Mouse (Mus musculus) heart, postnatal 0 days (tissue): ENCODE measurements around the gene Xcl1. TPM values are rescaled to one million over a fixed set of nuclear protein-coding genes. Genes with fewer than 3 reads are reported as not detected.

ENCODE experiments used
- ATAC-seq: fragments of 200-750 bp; cut with Nextera tagmentation; 2 replicates; pipeline ENCODE4 v1.8.0; 2017; ENCODE audit warnings: low read depth, moderate number of reproducible peaks, moderate library complexity; ENCODE audit not compliant: insufficient read depth
- DNase-seq: peaks from one replicate; pipeline ENCODE4 v3.0.0-alpha.2; 2016; ENCODE audit warnings: low spot score
- H3K27ac ChIP-seq: fragments of 300-500 bp; sonication (generic); 2 replicates; pipeline ENCODE4 v1.5.1; 2014; ENCODE audit warnings: low read depth, mild to moderate bottlenecking
- H3K27me3 ChIP-seq: fragments of 300-500 bp; sonication (generic); 2 replicates; pipeline ENCODE4 v1.6.1; 2014; ENCODE audit warnings: low read length, mixed read lengths; ENCODE audit not compliant: control insufficient read depth, insufficient read depth
- H3K36me3 ChIP-seq: fragments of 300-500 bp; sonication (generic); replicated peaks from 2 replicates; pipeline ENCODE4 v1.6.1; 2014; ENCODE audit warnings: low read length, mixed read lengths; ENCODE audit not compliant: control insufficient read depth, insufficient read depth
- H3K4me1 ChIP-seq: fragments of 300-500 bp; sonication (generic); 2 replicates; pipeline ENCODE4 v1.6.1; 2014; ENCODE audit warnings: antibody characterized with exemption; ENCODE audit not compliant: control insufficient read depth, insufficient read depth
- H3K4me2 ChIP-seq: fragments of 300-500 bp; sonication (generic); 2 replicates; pipeline ENCODE4 v1.6.1; 2014; ENCODE audit warnings: low read depth, mild to moderate bottlenecking, low read length, moderate library complexity
- H3K4me3 ChIP-seq: fragments of 300-500 bp; sonication (generic); 2 replicates; pipeline ENCODE4 v1.5.1; 2014; ENCODE audit warnings: low read depth, low read length
- H3K9ac ChIP-seq: fragments of 300-500 bp; sonication (generic); replicated peaks from 2 replicates; pipeline ENCODE4 v1.6.1; 2014; ENCODE audit warnings: low read depth, low read length, mixed read lengths
- H3K9me3 ChIP-seq: fragments of 300-500 bp; sonication (generic); replicated peaks from 2 replicates; pipeline ENCODE4 v1.6.1; 2016; ENCODE audit warnings: low read length; ENCODE audit not compliant: control insufficient read depth
- CTCF ChIP-seq: IDR thresholded peaks from 2 replicates; pipeline ENCODE4 v1.5.1; 2016; ENCODE audit warnings: antibody characterized with exemption, control low read depth, low read depth
- EP300 ChIP-seq: IDR thresholded peaks from 2 replicates; pipeline ENCODE4 v1.6.1; 2016; ENCODE audit warnings: antibody characterized with exemption, low read depth
- WGBS: fragments of 180-500 bp; shearing (Covaris S2); extraction: QIAGEN DNeasy Blood & Tissue Kit; methylation state at CpG from one replicate; pipeline ENCODE4 v1.1.7; 2014; 5-methylcytosine and 5-hydroxymethylcytosine counted together
- polyA plus RNA-seq: library from polyadenylated mRNA; unstranded; fragments of >200 nt; fragmentation: Nextera tagmentation; extraction: Ambion mirVana; gene quantifications from 2 replicates; pipeline ENCODE4 v1.2.1, GENCODE M21; 2015
- total RNA-seq: library from RNA; depleted of rRNA; stranded (reverse); fragments of >200 nt; gene quantifications from 2 replicates; pipeline ENCODE4 v1.2.3, GENCODE M21; 2014; ENCODE audit warnings: low replicate concordance

The Xcl1 gene
- total and polyA plus RNA-seq, 2 experiments from 2014 or later = not detected

DNA sequence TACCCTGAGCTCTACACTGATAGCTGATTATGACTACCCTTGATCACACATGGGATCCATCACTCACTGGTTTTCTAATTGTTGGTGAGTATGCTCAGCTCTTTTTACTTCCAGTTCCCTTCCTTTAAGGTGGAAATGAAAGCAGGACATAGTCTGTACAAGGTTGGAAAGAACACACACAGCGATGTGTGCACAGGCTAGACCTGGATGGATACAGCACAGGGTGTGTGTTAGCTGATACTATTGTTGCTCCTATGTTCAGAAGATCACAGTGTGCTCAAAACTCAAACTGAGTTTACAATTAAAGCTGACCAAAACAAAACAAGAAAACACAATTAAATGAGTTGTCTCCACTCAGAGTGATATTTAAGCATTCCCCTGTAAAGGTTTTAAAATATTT lies 38.0 kb upstream of the Xcl1 start:
- Histone ChIP-seq H3K4me2 (no peak overlapping the region), H3K4me3 (no peak overlapping the region), H3K4me1 (no peaks in the 10 kb centered on the region), H3K27me3 (no peaks in the 10 kb centered on the region), H3K36me3 (no peaks in the 10 kb centered on the region), H3K9me3 (no peaks in the 10 kb centered on the region), H3K9ac (no peak overlapping the region), H3K27ac (no peak overlapping the region)
- DNase-seq (no peak), ATAC-seq (no peak)
- TF ChIP-seq CTCF = no peak
- no peak for TF ChIP-seq EP300
- WGBS = 81% methylated on average over 1 of the region's 1 CpGs

DNA sequence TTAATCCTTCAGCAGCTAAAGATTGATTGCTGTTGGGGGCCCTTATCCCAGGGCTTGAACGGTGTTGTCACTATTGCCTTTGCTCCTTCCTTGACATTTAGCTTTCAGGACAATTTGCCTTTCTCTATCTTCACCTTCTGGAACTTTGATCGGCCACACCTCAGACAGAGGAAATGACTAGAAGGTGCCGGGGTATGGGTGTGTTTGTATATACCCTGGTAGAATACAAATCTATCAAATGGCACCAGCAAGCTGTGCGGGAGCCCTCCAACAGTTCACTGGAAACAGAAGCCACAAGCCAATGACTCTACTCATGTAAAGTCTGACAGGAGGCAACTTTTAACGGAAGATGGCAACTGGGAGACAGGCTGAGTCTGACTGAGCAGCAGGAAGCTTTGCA lies 37.4 kb upstream of the Xcl1 start:
- no peak for TF ChIP-seq CTCF
- TF ChIP-seq EP300 = no peak

DNA sequence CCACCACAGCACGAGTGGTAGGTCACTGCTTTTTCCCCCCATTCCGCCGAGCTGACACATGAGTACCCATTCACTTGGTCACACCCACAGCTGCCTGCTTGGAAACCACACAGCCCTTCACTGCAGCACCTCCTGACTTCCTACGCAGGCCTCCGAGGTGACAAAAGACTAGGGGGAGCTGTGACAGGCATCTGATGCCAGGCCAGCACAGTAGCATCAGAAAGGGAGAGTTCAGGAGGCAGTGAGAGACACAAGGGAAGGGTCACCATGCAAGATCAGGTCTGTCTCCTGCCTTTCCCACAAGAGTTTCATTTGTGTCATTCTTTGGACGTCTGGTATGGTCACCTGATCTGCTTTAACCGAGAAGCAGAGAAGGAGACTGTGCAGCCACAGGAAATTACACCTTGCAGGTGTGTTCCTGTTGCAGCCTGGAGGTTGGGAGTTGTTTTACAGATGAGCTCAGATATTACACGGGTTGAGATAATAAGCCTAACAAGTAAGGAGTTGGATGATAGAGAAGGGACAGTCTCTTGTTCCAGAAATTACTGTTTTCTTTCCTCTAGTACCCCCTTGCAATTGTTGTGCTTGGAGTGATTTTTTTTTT lies 30.9 kb upstream of the Xcl1 start:
- no peaks in the 10 kb centered on the region for H3K27me3 ChIP-seq
- no peak overlapping the region for H3K9ac ChIP-seq
- H3K4me1 ChIP-seq = no peaks in the 10 kb centered on the region
- WGBS = 44% methylated on average over 8 of the region's 8 CpGs
- TF ChIP-seq EP300 (no peak), CTCF (no peak)
- H3K9me3 ChIP-seq = no peaks in the 10 kb centered on the region
- H3K4me2 ChIP-seq = no peak overlapping the region
- no peaks in the 10 kb centered on the region for H3K36me3 ChIP-seq
- no peak overlapping the region for H3K4me3 ChIP-seq
- H3K27ac ChIP-seq = no peak overlapping the region
- ATAC-seq (no peak), DNase-seq (no peak)

More for the DNA sequence above, 37.4 kb upstream of the Xcl1 start:
- Histone ChIP-seq H3K4me3 (no peak overlapping the region), H3K36me3 (no peaks in the 10 kb centered on the region), H3K9me3 (no peaks in the 10 kb centered on the region), H3K27me3 (no peaks in the 10 kb centered on the region), H3K27ac (no peak overlapping the region), H3K9ac (no peak overlapping the region), H3K4me2 (no peak overlapping the region), H3K4me1 (no peaks in the 10 kb centered on the region)
- DNase-seq (no peak), ATAC-seq (no peak)
- 86% methylated on average over 5 of the region's 5 CpGs for WGBS

DNA sequence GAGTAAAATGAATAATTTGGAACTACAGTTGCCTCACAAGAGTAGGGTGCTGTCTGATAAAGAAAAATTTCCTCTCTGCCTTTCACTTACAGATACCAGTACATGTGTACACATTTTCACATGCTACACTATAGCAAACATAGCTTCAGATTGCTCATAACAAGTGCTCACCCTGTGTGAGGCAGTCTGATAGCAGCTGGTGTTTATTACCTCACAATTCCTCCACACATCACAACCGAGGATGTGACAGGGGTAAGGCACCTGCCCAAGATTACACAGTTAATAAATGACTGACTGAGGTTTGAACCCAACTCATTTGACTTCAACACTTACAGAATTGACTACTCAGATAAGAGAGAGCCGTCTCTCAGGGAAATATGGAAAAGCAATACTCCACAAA lies 25.3 kb upstream of the Xcl1 start:
- Histone ChIP-seq H3K9ac (no peak overlapping the region), H3K27me3 (no peaks in the 10 kb centered on the region), H3K4me2 (no peak overlapping the region), H3K4me1 (no peaks in the 10 kb centered on the region), H3K27ac (no peak overlapping the region), H3K36me3 (no peaks in the 10 kb centered on the region), H3K9me3 (no peaks in the 10 kb centered on the region), H3K4me3 (no peak overlapping the region)
- TF ChIP-seq CTCF = no peak
- TF ChIP-seq EP300 = no peak
- ATAC-seq (no peak), DNase-seq (no peak)
- 43% methylated on average over 2 of the region's 2 CpGs for WGBS

DNA sequence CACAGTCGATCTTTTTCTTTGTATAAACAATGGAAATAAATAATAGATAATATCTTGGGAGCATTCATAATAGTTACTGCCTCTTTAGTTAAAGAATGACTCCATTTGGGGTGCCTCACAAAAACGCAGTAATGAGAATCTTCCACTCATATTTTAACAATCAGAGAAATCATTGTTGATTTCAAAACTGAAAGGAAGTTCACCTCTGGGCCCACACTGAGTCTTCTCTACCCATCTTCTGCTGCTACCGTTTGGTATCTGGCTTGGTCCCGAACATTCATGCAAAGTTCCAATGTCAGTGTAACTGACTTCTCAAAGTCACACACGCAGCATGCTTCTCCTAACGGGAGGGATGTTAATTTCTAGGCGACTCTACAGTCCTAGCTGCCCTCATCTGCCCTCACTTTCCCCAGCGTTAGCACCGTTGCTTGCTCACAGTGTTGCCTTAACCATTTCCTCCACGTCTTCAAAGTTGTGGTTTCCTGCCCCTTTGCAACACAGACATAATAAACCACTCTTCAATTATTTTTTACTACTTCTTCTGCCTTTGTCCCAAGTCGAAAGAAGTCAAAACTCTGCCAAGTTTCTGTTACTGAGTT lies 24.6 kb upstream of the Xcl1 start:
- DNase-seq (no peak), ATAC-seq (no peak)
- 64% methylated on average over 11 of the region's 11 CpGs for WGBS
- no peaks in the 10 kb centered on the region for H3K9me3 ChIP-seq
- H3K4me1 ChIP-seq = no peaks in the 10 kb centered on the region
- TF ChIP-seq EP300 (no peak), CTCF (no peak)
- H3K9ac ChIP-seq = no peak overlapping the region
- no peaks in the 10 kb centered on the region for H3K36me3 ChIP-seq
- H3K4me3 ChIP-seq = no peak overlapping the region
- no peak overlapping the region for H3K4me2 ChIP-seq
- no peaks in the 10 kb centered on the region for H3K27me3 ChIP-seq
- H3K27ac ChIP-seq = no peak overlapping the region

DNA sequence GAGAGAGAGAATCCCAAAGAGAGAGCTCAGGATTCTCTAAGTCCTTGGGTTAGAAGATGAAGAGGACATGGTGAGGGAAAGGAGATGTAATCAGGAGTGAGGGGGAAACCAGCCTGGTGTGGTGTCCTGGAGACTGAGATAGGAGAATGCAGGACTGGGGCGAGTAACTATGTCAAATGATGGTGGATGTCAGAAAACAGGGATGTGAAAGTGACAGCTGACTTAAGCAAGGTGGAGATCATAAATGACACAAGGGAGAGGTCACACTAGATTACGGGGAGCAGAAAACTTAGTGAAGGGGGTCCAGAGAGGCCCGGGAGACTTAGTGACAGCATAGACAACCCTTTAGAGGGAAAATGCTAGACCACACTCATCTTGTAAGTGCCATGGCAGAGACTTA lies 23.8 kb upstream of the Xcl1 start:
- TF ChIP-seq CTCF (no peak), EP300 (no peak)
- ATAC-seq (no peak), DNase-seq (no peak)
- no peaks in the 10 kb centered on the region for H3K4me1 ChIP-seq
- H3K4me3 ChIP-seq = no peak overlapping the region
- H3K4me2 ChIP-seq = no peak overlapping the region
- no peak overlapping the region for H3K27ac ChIP-seq
- no peak overlapping the region for H3K9ac ChIP-seq
- no peaks in the 10 kb centered on the region for H3K27me3 ChIP-seq
- WGBS = 72% methylated on average over 3 of the region's 3 CpGs
- H3K36me3 ChIP-seq = no peaks in the 10 kb centered on the region
- H3K9me3 ChIP-seq = no peaks in the 10 kb centered on the region
